Mouse (Mus musculus): ENCODE results near the gene Riiad1. TPM values are rescaled to one million over a fixed set of nuclear protein-coding genes. Genes with fewer than 3 reads are reported as not detected.

Gene Riiad1
- total and polyA plus RNA-seq, 3 experiments = 0.64 TPM; not detected in 2

- Histone ChIP-seq H3K27ac (ENCODE audit: control insufficient read depth, low read depth, low read length) (no peak overlapping the region), H3K36me3 (ENCODE audit: control insufficient read depth in 1 of 2, insufficient read depth in 2 of 2, low read length in 2 of 2) (peaks cover 0 to 19% of the 10 kb centered on the region in 2 experiments; a peak in 2 of 4 replicates), H3K9ac (ENCODE audit: control insufficient read depth, low read depth, low read length, poor library complexity, severe bottlenecking) (no peak overlapping the region), H3K27me3 (ENCODE audit: control insufficient read depth in 1 of 2, insufficient read depth in 2 of 2, low read length in 2 of 2) (no peaks in the 10 kb centered on the region), H3K9me3 (replicated peaks; ENCODE audit: insufficient read depth, low read length) (no peaks in the 10 kb centered on the region), H3K4me1 (ENCODE audit: control insufficient read depth in 1 of 2, insufficient read depth in 2 of 2, low read length in 2 of 2) (peaks cover 3 to 31% of the 10 kb centered on the region in 2 experiments; a peak in 3 of 4 replicates), H3K4me3 (ENCODE audit: control insufficient read depth in 1 of 2, insufficient read depth in 1 of 2, low read depth in 2 of 2, low read length in 2 of 2) (no peak overlapping the region), H3K79me2 (ENCODE audit: control insufficient read depth, insufficient read depth, low read length, poor library complexity) (no peaks in the 10 kb centered on the region)
- TF ChIP-seq ETS1 (IDR thresholded peaks at IDR 0.05; ENCODE audit: low read depth, low read length) (peak; percentile 62; the same call in 1 of the 2 replicates), BHLHE40 (IDR thresholded peaks at IDR 0.05; ENCODE audit: borderline replicate concordance, low read depth, low read length) (no peak), TCF12 (IDR thresholded peaks at IDR 0.05; ENCODE audit: low read depth, low read length) (0 out of 2 replicates have a peak, but pooled peaks have one; percentile 34), ZNF384 (IDR thresholded peaks at IDR 0.05; ENCODE audit: low read depth, low read length) (peak; percentile 73), USF2 (IDR thresholded peaks at IDR 0.05; ENCODE audit: borderline replicate concordance in 1 of 2, insufficient read depth in 1 of 2, low read depth in 1 of 2, low read length in 2 of 2) (no peak), NELFE (IDR thresholded peaks at IDR 0.05; ENCODE audit: low read depth, low read length) (no peak), TBP (IDR thresholded peaks at IDR 0.05; ENCODE audit: low read depth, low read length) (0 out of 2 replicates have a peak, but pooled peaks have one; percentile 19), EP300 (IDR thresholded peaks at IDR 0.05; ENCODE audit: low read depth in 1 of 2, low read length in 2 of 2) (peak in 1 of 2 experiments; percentile 55; a peak in 2 of 4 replicates), GATA1 (IDR thresholded peaks at IDR 0.05; ENCODE audit: low read depth, low read length) (peak; percentile 49; the same call in 1 of the 2 replicates), ZC3H11A (IDR thresholded peaks at IDR 0.05; ENCODE audit: low read depth, low read length) (no peak)
- peak; percentile 42 for DNase-seq (ENCODE audit: low read depth, low spot score)
These were observed 6.4 kb downstream of the Riiad1 start for GRCm38 (mm10) chr3:94473567-94474232.

GRCm38 (mm10) chr3:94473115-94473505 is 7.0 kb downstream of the Riiad1 start:
- H3K9ac ChIP-seq (ENCODE audit: control insufficient read depth, low read depth, low read length, poor library complexity, severe bottlenecking) = no peak overlapping the region
- no peaks in the 10 kb centered on the region for H3K79me2 ChIP-seq (ENCODE audit: control insufficient read depth, insufficient read depth, low read length, poor library complexity)
- H3K27ac ChIP-seq (ENCODE audit: control insufficient read depth, low read depth, low read length) = no peak overlapping the region
- peaks cover 3 to 31% of the 10 kb centered on the region in 2 experiments; a peak in 3 of 4 replicates for H3K4me1 ChIP-seq (ENCODE audit: control insufficient read depth in 1 of 2, insufficient read depth in 2 of 2, low read length in 2 of 2)
- H3K9me3 ChIP-seq (replicated peaks; ENCODE audit: insufficient read depth, low read length) = no peaks in the 10 kb centered on the region
- no peak for DNase-seq (ENCODE audit: low read depth, low spot score)
- peaks cover 0 to 19% of the 10 kb centered on the region in 2 experiments; a peak in 2 of 4 replicates for H3K36me3 ChIP-seq (ENCODE audit: control insufficient read depth in 1 of 2, insufficient read depth in 2 of 2, low read length in 2 of 2)
- H3K27me3 ChIP-seq (ENCODE audit: control insufficient read depth in 1 of 2, insufficient read depth in 2 of 2, low read length in 2 of 2) = no peaks in the 10 kb centered on the region
- no peak for TF ChIP-seq POLR2A (IDR thresholded peaks at IDR 0.05; ENCODE audit: control insufficient read depth in 1 of 2, insufficient read depth in 1 of 2, low read depth in 1 of 2, low read length in 2 of 2, poor library complexity in 1 of 2)
- TF ChIP-seq MYB (IDR thresholded peaks at IDR 0.05; ENCODE audit: low read depth, low read length) = no peak
- no peak for TF ChIP-seq E2F4 (IDR thresholded peaks at IDR 0.05; ENCODE audit: borderline replicate concordance, low read depth, low read length)
- no peak for TF ChIP-seq NELFE (IDR thresholded peaks at IDR 0.05; ENCODE audit: low read depth, low read length)
- no peak for TF ChIP-seq MAX (IDR thresholded peaks at IDR 0.05; ENCODE audit: low read length)
- TF ChIP-seq USF2 (IDR thresholded peaks at IDR 0.05; ENCODE audit: borderline replicate concordance in 1 of 2, insufficient read depth in 1 of 2, low read depth in 1 of 2, low read length in 2 of 2) = no peak
- no peak for TF ChIP-seq ZMIZ1 (IDR thresholded peaks at IDR 0.05; ENCODE audit: low read depth, low read length)
- TF ChIP-seq MAFK (IDR thresholded peaks at IDR 0.05; ENCODE audit: borderline replicate concordance, low read depth, low read length) = no peak
- no peak for TF ChIP-seq EP300 (IDR thresholded peaks at IDR 0.05; ENCODE audit: low read depth in 1 of 2, low read length in 2 of 2)
- TF ChIP-seq CHD2 (IDR thresholded peaks at IDR 0.05; ENCODE audit: low read length) = no peak
- TF ChIP-seq MEF2A (IDR thresholded peaks at IDR 0.05; ENCODE audit: extremely low read depth, insufficient replicate concordance, low read depth, low read length, poor library complexity, severe bottlenecking) = no peak
- TF ChIP-seq ZKSCAN1 (IDR thresholded peaks at IDR 0.05; ENCODE audit: low read depth, low read length) = no peak
- TF ChIP-seq UBTF (IDR thresholded peaks at IDR 0.05; ENCODE audit: borderline replicate concordance, insufficient read depth, low read depth, low read length) = no peak
- TF ChIP-seq GABPA (IDR thresholded peaks at IDR 0.05; ENCODE audit: low read depth, low read length) = no peak
- no peak for TF ChIP-seq TBP (IDR thresholded peaks at IDR 0.05; ENCODE audit: low read depth, low read length)
- TF ChIP-seq KAT2A (conservative IDR thresholded peaks at IDR 0.05; ENCODE audit: low read depth, low read length) = no peak
- H3K4me3 ChIP-seq (ENCODE audit: control insufficient read depth in 1 of 2, insufficient read depth in 1 of 2, low read depth in 2 of 2, low read length in 2 of 2) = no peak overlapping the region
